Mouse (Mus musculus) liver, embryonic 14.5 days (tissue): ENCODE measurements around the gene Sulf2.
"Not testable (repeated sequence)": the region's sequence is repeated elsewhere in the genome, so short reads cannot be mapped to it uniquely, and the experiment has no call there.

ENCODE experiments used
- CTCF ChIP-seq: IDR thresholded peaks from 2 replicates; pipeline ENCODE4 v1.5.1; 2016; ENCODE audit warnings: antibody characterized with exemption, low read depth, control low read depth
- EP300 ChIP-seq: IDR thresholded peaks from 2 replicates; pipeline ENCODE4 v1.6.1; 2016; ENCODE audit warnings: antibody characterized with exemption, low read depth

- TF ChIP-seq EP300, CTCF: not testable (repeated sequence)
Observed at GRCm38 (mm10) chr2:166187874-166188453, 32.5 kb upstream of the Sulf2 start.
